Mouse (Mus musculus) limb, embryonic 15.5 days (tissue): ENCODE results near the gene Tbc1d5. TPM values are rescaled to one million over a fixed set of nuclear protein-coding genes. Genes with fewer than 3 reads are reported as not detected.

Experiments
- ATAC-seq: fragments of 200-750 bp; cut with Nextera tagmentation; 2 replicates; pipeline ENCODE4 v1.8.0; 2017; ENCODE audit warnings: low read depth, moderate TSS enrichment; ENCODE audit not compliant: insufficient number of reproducible peaks, low FRiP score, low TSS enrichment
- H3K27ac ChIP-seq: fragments of 300-500 bp; sonication (generic); 2 replicates; pipeline ENCODE4 v1.5.1; 2015; ENCODE audit warnings: moderate library complexity, mild to moderate bottlenecking, inconsistent platforms
- H3K27me3 ChIP-seq: fragments of 300-500 bp; sonication (generic); 2 replicates; pipeline ENCODE4 v1.6.1; 2015; ENCODE audit warnings: inconsistent platforms
- H3K36me3 ChIP-seq: fragments of 300-500 bp; sonication (generic); 2 replicates; pipeline ENCODE4 v1.6.1; 2015; ENCODE audit warnings: inconsistent platforms
- H3K4me1 ChIP-seq: fragments of 300-500 bp; sonication (generic); 2 replicates; pipeline ENCODE4 v1.6.1; 2015; ENCODE audit warnings: inconsistent platforms
- H3K4me2 ChIP-seq: fragments of 300-500 bp; sonication (generic); 2 replicates; pipeline ENCODE4 v1.6.1; 2015; ENCODE audit warnings: mild to moderate bottlenecking, inconsistent platforms
- H3K4me3 ChIP-seq: fragments of 300-500 bp; sonication (generic); 2 replicates; pipeline ENCODE4 v1.5.1; 2015; ENCODE audit warnings: mild to moderate bottlenecking, inconsistent platforms
- H3K9ac ChIP-seq: fragments of 300-500 bp; sonication (generic); 2 replicates; pipeline ENCODE4 v1.6.1; 2015; ENCODE audit warnings: inconsistent platforms
- H3K9me3 ChIP-seq: fragments of 300-500 bp; sonication (generic); 2 replicates; pipeline ENCODE4 v1.6.1; 2016; ENCODE audit warnings: inconsistent platforms
- WGBS: fragments of 180-500 bp; shearing (Covaris S2); methylation state at CpG from one replicate; pipeline ENCODE4 v1.1.7; 2015; 5-methylcytosine and 5-hydroxymethylcytosine counted together
- polyA plus RNA-seq: library from polyadenylated mRNA; unstranded; fragments of >200 nt; fragmentation: Nextera tagmentation; extraction: Ambion mirVana; gene quantifications from 2 replicates; pipeline ENCODE4 v1.2.1, GENCODE M21; 2015

The Tbc1d5 gene
- polyA plus RNA-seq, 1 experiment from 2014 or later: 9.8 TPM

- no peaks in the 10 kb centered on the region for H3K27me3 ChIP-seq
- no peaks in the 10 kb centered on the region for H3K9me3 ChIP-seq
- H3K4me2 ChIP-seq: no peak overlapping the region
- no peaks in the 10 kb centered on the region for H3K36me3 ChIP-seq
- WGBS: 85% methylated on average over 2 of the region's 2 CpGs
- H3K4me1 ChIP-seq: no peaks in the 10 kb centered on the region
- H3K9ac ChIP-seq: no peak overlapping the region
- H3K4me3 ChIP-seq: no peak overlapping the region
- no peak for ATAC-seq
- no peak overlapping the region for H3K27ac ChIP-seq
Observed at GRCm38 (mm10) chr17:50922308-50922707, 256.8 kb downstream of the Tbc1d5 start.

DNA sequence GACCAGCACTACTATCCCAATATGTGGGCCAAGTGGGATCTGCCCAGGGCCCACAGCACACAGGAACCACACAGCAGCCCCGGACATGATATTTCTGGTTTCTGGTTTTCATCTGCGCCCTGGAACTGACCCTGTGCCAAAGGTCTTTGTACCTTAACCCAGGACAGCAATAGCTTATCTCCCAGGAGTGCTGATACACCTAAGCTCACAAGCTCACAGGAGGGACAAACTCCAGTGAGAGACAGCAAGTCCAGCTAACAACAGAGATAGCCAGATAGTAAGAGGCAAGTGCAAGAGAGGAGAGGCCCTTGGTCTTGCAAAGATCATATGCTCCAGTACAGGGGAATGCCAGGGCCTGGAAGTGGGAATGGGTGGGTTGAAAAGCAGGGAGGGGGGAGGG lies 263.9 kb downstream of the Tbc1d5 start:
- Histone ChIP-seq H3K9ac (no peak overlapping the region), H3K4me1 (no peaks in the 10 kb centered on the region), H3K27ac (no peak overlapping the region), H3K27me3 (no peaks in the 10 kb centered on the region), H3K36me3 (no peaks in the 10 kb centered on the region), H3K4me3 (no peak overlapping the region), H3K4me2 (no peak overlapping the region), H3K9me3 (no peaks in the 10 kb centered on the region)
- 91% methylated on average over 2 of the region's 2 CpGs for WGBS
- ATAC-seq: no peak

GRCm38 (mm10) chr17:50908568-50909335 lies 270.4 kb downstream of the Tbc1d5 start:
- Histone ChIP-seq H3K27ac (no peak overlapping the region), H3K36me3 (no peaks in the 10 kb centered on the region), H3K9ac (no peak overlapping the region), H3K9me3 (no peaks in the 10 kb centered on the region), H3K4me2 (no peak overlapping the region), H3K27me3 (no peaks in the 10 kb centered on the region), H3K4me3 (no peak overlapping the region), H3K4me1 (no peaks in the 10 kb centered on the region)
- WGBS: 56% methylated on average over 6 of the region's 6 CpGs
- 0 out of 2 replicates have a peak, but pooled peaks have one; percentile 52 for ATAC-seq

DNA sequence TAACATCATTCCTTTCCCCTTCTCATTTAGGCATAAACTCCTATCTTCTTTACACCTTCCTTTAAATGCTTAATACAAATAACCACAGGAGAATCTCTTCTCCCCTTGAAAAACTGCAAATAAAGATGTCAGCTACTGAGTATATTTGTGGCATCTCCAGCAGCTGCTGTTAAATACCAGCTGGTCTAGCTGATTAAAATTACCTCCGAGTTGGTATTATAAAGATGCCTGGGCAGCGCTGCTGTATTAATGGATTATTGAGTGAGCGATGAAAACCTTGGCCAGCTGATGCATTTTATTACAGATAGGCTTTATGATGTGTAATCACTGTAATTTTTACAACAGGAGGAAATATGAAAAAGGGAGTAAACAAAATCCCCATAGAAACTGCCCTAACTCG lies 271.0 kb downstream of the Tbc1d5 start:
- Histone ChIP-seq H3K27me3 (no peaks in the 10 kb centered on the region), H3K4me3 (no peak overlapping the region), H3K9ac (no peak overlapping the region), H3K4me2 (no peak overlapping the region), H3K9me3 (no peaks in the 10 kb centered on the region), H3K27ac (no peak overlapping the region), H3K4me1 (no peaks in the 10 kb centered on the region), H3K36me3 (no peaks in the 10 kb centered on the region)
- no peak for ATAC-seq
- 53% methylated on average over 4 of the region's 4 CpGs for WGBS

GRCm38 (mm10) chr17:50906630-50907029 lies 272.5 kb downstream of the Tbc1d5 start:
- Histone ChIP-seq H3K27ac (no peak overlapping the region), H3K36me3 (no peaks in the 10 kb centered on the region), H3K9ac (no peak overlapping the region), H3K4me3 (no peak overlapping the region), H3K9me3 (no peaks in the 10 kb centered on the region), H3K4me1 (no peaks in the 10 kb centered on the region), H3K4me2 (no peak overlapping the region), H3K27me3 (no peaks in the 10 kb centered on the region)
- 58% methylated on average over 1 of the region's 1 CpGs for WGBS
- no peak for ATAC-seq

DNA sequence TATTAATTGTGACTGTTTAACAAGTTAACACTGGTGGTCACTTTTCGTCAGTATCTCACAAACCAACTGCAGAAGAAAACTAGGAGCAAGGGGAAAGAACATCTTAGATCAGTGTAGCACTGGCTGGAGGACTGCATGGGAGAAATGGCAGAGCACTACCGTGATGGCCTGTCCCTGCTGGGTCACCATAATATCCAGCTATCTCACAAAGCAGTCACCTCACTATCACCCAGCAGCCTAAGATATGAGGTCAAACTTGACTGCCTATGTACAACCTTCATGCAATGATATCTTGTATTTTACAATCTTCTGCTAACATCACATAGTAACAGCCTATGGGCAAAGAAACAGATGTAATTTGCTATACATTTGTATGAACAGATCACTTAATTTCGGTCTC lies 274.7 kb downstream of the Tbc1d5 start:
- 70% methylated on average over 3 of the region's 3 CpGs for WGBS
- H3K9me3 ChIP-seq: no peaks in the 10 kb centered on the region
- no peak overlapping the region for H3K4me3 ChIP-seq
- H3K27me3 ChIP-seq: no peaks in the 10 kb centered on the region
- no peaks in the 10 kb centered on the region for H3K36me3 ChIP-seq
- H3K4me1 ChIP-seq: no peaks in the 10 kb centered on the region
- H3K27ac ChIP-seq: no peak overlapping the region
- no peak overlapping the region for H3K9ac ChIP-seq
- no peak for ATAC-seq
- no peak overlapping the region for H3K4me2 ChIP-seq

- Histone ChIP-seq H3K36me3 (no peaks in the 10 kb centered on the region), H3K4me1 (no peaks in the 10 kb centered on the region), H3K27ac (no peak overlapping the region), H3K4me2 (no peak overlapping the region), H3K4me3 (no peak overlapping the region), H3K27me3 (no peaks in the 10 kb centered on the region), H3K9me3 (no peaks in the 10 kb centered on the region), H3K9ac (no peak overlapping the region)
- ATAC-seq: no peak
- WGBS: 82% methylated on average over 7 of the region's 7 CpGs
Observed at GRCm38 (mm10) chr17:50897867-50898266, 281.3 kb downstream of the Tbc1d5 start.

GRCm38 (mm10) chr17:50889475-50889874 lies 289.7 kb downstream of the Tbc1d5 start:
- Histone ChIP-seq H3K4me1 (no peaks in the 10 kb centered on the region), H3K4me3 (no peak overlapping the region), H3K36me3 (no peaks in the 10 kb centered on the region), H3K9me3 (no peaks in the 10 kb centered on the region), H3K4me2 (no peak overlapping the region), H3K27ac (no peak overlapping the region), H3K27me3 (no peaks in the 10 kb centered on the region), H3K9ac (no peak overlapping the region)
- ATAC-seq: no peak
- 94% methylated on average over 1 of the region's 1 CpGs for WGBS

DNA sequence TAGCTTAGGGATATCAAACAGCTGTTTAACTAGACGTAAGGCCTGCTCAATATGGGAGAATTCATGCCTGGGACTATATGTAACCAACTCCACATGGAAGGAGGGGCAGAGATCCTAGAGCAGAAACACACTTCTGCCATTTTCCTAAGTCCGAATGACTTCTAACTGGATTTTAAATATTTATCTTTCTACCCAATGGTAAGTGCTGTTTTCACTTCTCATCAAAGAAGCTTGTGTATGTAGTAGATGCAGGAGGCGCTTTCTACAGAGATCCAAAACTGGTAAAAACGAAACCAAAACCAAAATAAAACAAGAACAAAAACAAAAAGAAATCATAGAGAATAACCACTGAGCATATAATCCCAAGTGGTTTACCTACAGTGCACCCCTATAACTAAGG lies 299.2 kb downstream of the Tbc1d5 start:
- H3K36me3 ChIP-seq: no peaks in the 10 kb centered on the region
- no peaks in the 10 kb centered on the region for H3K4me1 ChIP-seq
- H3K27me3 ChIP-seq: no peaks in the 10 kb centered on the region
- no peak overlapping the region for H3K9ac ChIP-seq
- H3K4me3 ChIP-seq: no peak overlapping the region
- no peaks in the 10 kb centered on the region for H3K9me3 ChIP-seq
- no peak overlapping the region for H3K27ac ChIP-seq
- WGBS: 75% methylated on average over 4 of the region's 4 CpGs
- no peak for ATAC-seq
- no peak overlapping the region for H3K4me2 ChIP-seq

DNA sequence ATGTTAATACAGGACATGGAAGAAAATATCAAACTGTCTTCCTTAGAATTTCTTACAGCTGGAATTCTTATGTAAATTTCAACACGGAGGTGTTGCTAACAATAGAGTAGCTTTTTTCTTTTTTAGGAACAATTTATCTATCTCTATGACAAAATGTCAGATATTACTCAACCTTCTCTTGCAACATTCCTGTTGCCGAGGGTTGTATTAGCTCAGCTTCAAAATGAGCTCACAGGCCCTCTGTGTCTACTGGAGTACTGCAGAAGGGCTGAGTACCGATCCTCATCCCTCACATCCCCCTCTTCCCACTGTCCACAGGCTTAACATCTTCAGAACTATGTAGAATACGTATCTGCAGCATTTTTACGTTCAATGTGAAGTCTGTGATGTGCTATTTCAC lies 302.7 kb downstream of the Tbc1d5 start:
- H3K27ac ChIP-seq: no peak overlapping the region

DNA sequence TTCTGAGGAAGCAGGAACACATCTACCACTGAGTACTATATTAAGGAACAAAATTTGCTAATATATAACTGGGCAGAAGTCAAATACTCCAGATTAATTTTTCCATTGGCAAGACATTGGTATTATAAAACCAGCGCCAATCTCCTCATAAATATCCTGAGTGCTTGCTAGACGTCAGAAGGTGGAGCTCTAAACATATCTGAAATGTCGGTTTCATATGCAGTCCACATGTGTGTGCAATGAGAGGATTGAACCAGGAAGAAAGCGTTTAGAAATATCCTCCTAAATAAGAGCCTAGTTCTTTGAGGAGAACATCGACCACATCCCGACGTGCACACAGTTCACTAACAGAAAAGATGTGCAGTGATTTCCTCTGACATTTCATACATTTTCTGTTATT lies 305.1 kb downstream of the Tbc1d5 start:
- no peak overlapping the region for H3K4me3 ChIP-seq
- no peaks in the 10 kb centered on the region for H3K27me3 ChIP-seq
- 43% methylated on average over 7 of the region's 7 CpGs for WGBS
- H3K36me3 ChIP-seq: no peaks in the 10 kb centered on the region
- no peak overlapping the region for H3K9ac ChIP-seq
- no peak for ATAC-seq
- no peak overlapping the region for H3K4me2 ChIP-seq
- H3K9me3 ChIP-seq: no peaks in the 10 kb centered on the region
- H3K27ac ChIP-seq: no peak overlapping the region
- no peaks in the 10 kb centered on the region for H3K4me1 ChIP-seq

More for the DNA sequence above, 302.7 kb downstream of the Tbc1d5 start:
- Histone ChIP-seq H3K9me3 (no peaks in the 10 kb centered on the region), H3K9ac (no peak overlapping the region), H3K4me1 (no peaks in the 10 kb centered on the region), H3K4me3 (no peak overlapping the region), H3K36me3 (no peaks in the 10 kb centered on the region), H3K27me3 (no peaks in the 10 kb centered on the region), H3K4me2 (no peak overlapping the region)
- ATAC-seq: no peak
- 77% methylated on average over 5 of the region's 5 CpGs for WGBS

GRCm38 (mm10) chr17:50872600-50872999 lies 306.6 kb downstream of the Tbc1d5 start:
- 84% methylated on average over 4 of the region's 4 CpGs for WGBS
- H3K4me2 ChIP-seq: no peak overlapping the region
- no peaks in the 10 kb centered on the region for H3K4me1 ChIP-seq
- H3K4me3 ChIP-seq: no peak overlapping the region
- no peaks in the 10 kb centered on the region for H3K27me3 ChIP-seq
- H3K9me3 ChIP-seq: no peaks in the 10 kb centered on the region
- no peak for ATAC-seq
- no peak overlapping the region for H3K9ac ChIP-seq
- no peaks in the 10 kb centered on the region for H3K36me3 ChIP-seq
- H3K27ac ChIP-seq: no peak overlapping the region

- Histone ChIP-seq H3K27ac (no peak overlapping the region), H3K4me1 (no peaks in the 10 kb centered on the region), H3K36me3 (no peaks in the 10 kb centered on the region), H3K27me3 (no peaks in the 10 kb centered on the region), H3K4me2 (no peak overlapping the region), H3K4me3 (no peak overlapping the region), H3K9ac (no peak overlapping the region), H3K9me3 (no peaks in the 10 kb centered on the region)
- 88% methylated on average over 3 of the region's 3 CpGs for WGBS
- ATAC-seq: no peak
Observed at GRCm38 (mm10) chr17:50867297-50867696, 311.9 kb downstream of the Tbc1d5 start.
